Mouse (Mus musculus) olfactory bulb, adult 2 months (tissue): Measurements from ENCODE around the gene Osbpl7.

ENCODE experiments used
- CTCF ChIP-seq: fragments of 200-500 bp; IDR thresholded peaks from 2 replicates; pipeline ENCODE4 v1.5.1; 2012; ENCODE audit warnings: low read depth, mild to moderate bottlenecking, low read length, moderate library complexity; ENCODE audit not compliant: insufficient read depth
- POLR2A ChIP-seq: fragments of 200-500 bp; IDR thresholded peaks from 2 replicates; pipeline ENCODE4 v1.6.1; 2012; ENCODE audit warnings: mild to moderate bottlenecking, low read depth, low read length, moderate library complexity; ENCODE audit not compliant: insufficient read depth

- TF ChIP-seq CTCF = no peak
- TF ChIP-seq POLR2A = no peak
These were observed 839 bp upstream of the Osbpl7 start for GRCm38 (mm10) chr11:97049492-97050085.
